Mouse (Mus musculus) myocyte (in vitro differentiated cells): ENCODE measurements at regions not wholly inside any gene's neighbourhood (a gene's known extent, or its start where the extent isn't known, plus 50 kb on each side); places are given as distances from the start of the nearest gene placed in this dataset.

Experiments
- CEBPB ChIP-seq: IDR thresholded peaks from 2 replicates; pipeline ENCODE4 v1.6.1; 2011; ENCODE audit warnings: mild to moderate bottlenecking, moderate library complexity; ENCODE audit not compliant: poor library complexity, insufficient read depth, severe bottlenecking
- E2F4 ChIP-seq: IDR thresholded peaks from one replicate; pipeline ENCODE4 v1.6.1; 2011; ENCODE audit warnings: mild to moderate bottlenecking, control low read depth, moderate library complexity; ENCODE audit not compliant: insufficient read depth
- MAX ChIP-seq: IDR thresholded peaks from one replicate; pipeline ENCODE4 v1.6.1; 2011; ENCODE audit warnings: low read depth, mild to moderate bottlenecking, control low read depth
- MYOD1 ChIP-seq, 3 experiments: IDR thresholded peaks; one replicate each; pipeline ENCODE4 v1.6.1; 2011; ENCODE audit warnings: control low read depth in 2 of 3, low read depth in 2 of 3, mild to moderate bottlenecking in 2 of 3, moderate library complexity in 1 of 3; ENCODE audit not compliant: insufficient read length in 2 of 3, control insufficient read depth in 1 of 3
- POLR2A ChIP-seq: IDR thresholded peaks from one replicate; pipeline ENCODE4 v1.6.1; 2011; ENCODE audit warnings: low read depth, mild to moderate bottlenecking, control low read depth, moderate library complexity; ENCODE audit not compliant: insufficient read length
- POLR2AphosphoS2 ChIP-seq: IDR thresholded peaks from one replicate; pipeline ENCODE4 v1.6.1; 2011; ENCODE audit warnings: low read depth, control low read depth; ENCODE audit not compliant: insufficient read length
- REST ChIP-seq: IDR thresholded peaks from one replicate; pipeline ENCODE4 v1.6.1; 2011; ENCODE audit warnings: mild to moderate bottlenecking, control low read depth, moderate library complexity; ENCODE audit not compliant: insufficient read depth, insufficient read length
- SRF ChIP-seq: IDR thresholded peaks from one replicate; pipeline ENCODE4 v1.6.1; 2011; ENCODE audit warnings: low read depth; ENCODE audit not compliant: control insufficient read depth, insufficient read length
- TCF12 ChIP-seq: IDR thresholded peaks from one replicate; pipeline ENCODE4 v1.6.1; 2011; ENCODE audit warnings: mild to moderate bottlenecking, control low read depth; ENCODE audit not compliant: poor library complexity, insufficient read depth, severe bottlenecking
- TCF3 ChIP-seq: IDR thresholded peaks from one replicate; pipeline ENCODE4 v1.6.1; 2011; ENCODE audit warnings: low read depth, control low read depth; ENCODE audit not compliant: insufficient read length
- USF1 ChIP-seq: IDR thresholded peaks from one replicate; pipeline ENCODE4 v1.6.1; 2011; ENCODE audit warnings: low read depth, mild to moderate bottlenecking, control low read depth, moderate library complexity

GRCm38 (mm10) chr5:126118731-126119130 lies 587.2 kb downstream of the Tmem132b start:
- no peak for TF ChIP-seq POLR2A
- no peak for TF ChIP-seq CEBPB
- TF ChIP-seq USF1: no peak
- TF ChIP-seq MAX: no peak
- no peak for TF ChIP-seq POLR2AphosphoS2
- no peak for TF ChIP-seq TCF12
- TF ChIP-seq REST: no peak
- TF ChIP-seq E2F4: no peak
- TF ChIP-seq SRF: no peak
- no peak for TF ChIP-seq TCF3
- TF ChIP-seq MYOD1 (IDR thresholded peaks at IDR 0.05; ENCODE audit: control insufficient read depth in 1 of 3, insufficient read length in 2 of 3, low read depth in 2 of 3): no peak
